Mouse (Mus musculus): ENCODE results near the gene Lsm14a.

Lsm14a gene

GRCm38 (mm10) chr7:34393215-34393614 lies at the start of gene Lsm14a:
Lsm14a (minus strand) TSS chr7:34393315.
- DNase-seq (ENCODE audit: low read depth, low spot score) = no peak

GRCm38 (mm10) chr7:34438903-34439302 lies 45.8 kb upstream of the Lsm14a start:
- DNase-seq (ENCODE audit: low read depth, low spot score) = peak; percentile 41

GRCm38 (mm10) chr7:34433597-34433996 lies 40.5 kb upstream of the Lsm14a start:
- DNase-seq (ENCODE audit: low read depth, low spot score) = no peak

- no peak for DNase-seq (ENCODE audit: low read depth, low spot score)
Observed at GRCm38 (mm10) chr7:34421201-34421600, 28.1 kb upstream of the Lsm14a start.

- DNase-seq (ENCODE audit: low read depth, low spot score) = peak; percentile 85
Observed at GRCm38 (mm10) chr7:34407492-34407891, 14.4 kb upstream of the Lsm14a start.

- DNase-seq (ENCODE audit: low read depth, low spot score) = no peak
Observed at GRCm38 (mm10) chr7:34403876-34404275, 10.8 kb upstream of the Lsm14a start.

GRCm38 (mm10) chr7:34400070-34400469 lies 7.0 kb upstream of the Lsm14a start:
- no peak for DNase-seq (ENCODE audit: low read depth, low spot score)

- DNase-seq (ENCODE audit: low read depth, low spot score) = peak; percentile 50
Observed at GRCm38 (mm10) chr7:34398831-34399230, 5.7 kb upstream of the Lsm14a start.

- no peak for DNase-seq (ENCODE audit: low read depth, low spot score)
Observed at GRCm38 (mm10) chr7:34396791-34397190, 3.7 kb upstream of the Lsm14a start.

- no peak for DNase-seq (ENCODE audit: low read depth, low spot score)
Observed at GRCm38 (mm10) chr7:34395761-34396160, 2.6 kb upstream of the Lsm14a start.

- DNase-seq (ENCODE audit: low read depth, low spot score) = no peak
Observed at GRCm38 (mm10) chr7:34394636-34395035, 1.5 kb upstream of the Lsm14a start.

- DNase-seq (ENCODE audit: low read depth, low spot score) = peak; percentile 29
Observed at GRCm38 (mm10) chr7:34394091-34394490, 976 bp upstream of the Lsm14a start.

GRCm38 (mm10) chr7:34392335-34392734 lies 780 bp downstream of the Lsm14a start:
- DNase-seq (ENCODE audit: low read depth, low spot score) = no peak

GRCm38 (mm10) chr7:34391711-34392110 lies 1.4 kb downstream of the Lsm14a start:
- DNase-seq (ENCODE audit: low read depth, low spot score) = no peak

- no peak for DNase-seq (ENCODE audit: low read depth, low spot score)
Observed at GRCm38 (mm10) chr7:34390834-34391155, 2.3 kb downstream of the Lsm14a start.

GRCm38 (mm10) chr7:34390111-34390833 lies 2.8 kb downstream of the Lsm14a start:
- peak; percentile 26 for DNase-seq (ENCODE audit: low read depth, low spot score)

GRCm38 (mm10) chr7:34389277-34390085 lies 3.6 kb downstream of the Lsm14a start:
- DNase-seq (ENCODE audit: low read depth, low spot score) = peak; percentile 95

- DNase-seq (ENCODE audit: low read depth, low spot score) = peak; percentile 75
Observed at GRCm38 (mm10) chr7:34388445-34389276, 4.5 kb downstream of the Lsm14a start.

- DNase-seq (ENCODE audit: low read depth, low spot score) = no peak
Observed at GRCm38 (mm10) chr7:34387784-34388444, 5.2 kb downstream of the Lsm14a start.

GRCm38 (mm10) chr7:34382803-34383202 lies 10.3 kb downstream of the Lsm14a start:
- DNase-seq (ENCODE audit: low read depth, low spot score) = no peak

GRCm38 (mm10) chr7:34381733-34382132 lies 11.4 kb downstream of the Lsm14a start:
- peak; percentile 51 for DNase-seq (ENCODE audit: low read depth, low spot score)

- DNase-seq (ENCODE audit: low read depth, low spot score) = no peak
Observed at GRCm38 (mm10) chr7:34380311-34380710, 12.8 kb downstream of the Lsm14a start.

Data from brain, adult 2 months (tissue).